Mouse (Mus musculus) CH12.LX (cell line): ENCODE results near the gene Cdk5rap2. TPM values are rescaled to one million over a fixed set of nuclear protein-coding genes. Genes with fewer than 3 reads are reported as not detected.

Experiments used
- DNase-seq: peaks from one replicate; pipeline ENCODE4 v3.0.0-alpha.2; 2013; ENCODE audit errors: extremely low read depth
- H3K27ac ChIP-seq: 2 replicates; pipeline ENCODE4 v1.5.1; 2012; ENCODE audit warnings: low read depth, mild to moderate bottlenecking, control low read depth, moderate library complexity; ENCODE audit not compliant: insufficient read depth
- H3K27me3 ChIP-seq: replicated peaks from 2 replicates; pipeline ENCODE3; 2012; ENCODE audit warnings: inconsistent platforms
- H3K36me3 ChIP-seq, 2 experiments: replicated peaks in 1 of 2; 2 replicates each; pipeline versions ENCODE3 to v1.6.1; 2012; ENCODE audit warnings: inconsistent platforms in 1 of 2, low read length in 1 of 2, mild to moderate bottlenecking in 1 of 2, mixed read lengths in 1 of 2, moderate library complexity in 1 of 2; ENCODE audit not compliant: control insufficient read depth in 1 of 2, insufficient read depth in 1 of 2
- H3K4me1 ChIP-seq, 2 experiments: 2 replicates each; pipeline ENCODE4 v1.6.1; 2012; ENCODE audit warnings: inconsistent platforms in 1 of 2, moderate library complexity in 1 of 2; ENCODE audit not compliant: insufficient read depth in 2 of 2, control insufficient read depth in 1 of 2
- H3K4me2 ChIP-seq: 2 replicates; pipeline ENCODE4 v1.6.1; 2012; ENCODE audit warnings: low read depth, mild to moderate bottlenecking, control low read depth; ENCODE audit not compliant: poor library complexity, insufficient read depth, severe bottlenecking
- H3K4me3 ChIP-seq, 3 experiments: fragments of 150-350 bp in 1 of 3; sonication (generic) in 1 of 3; replicated peaks in 1 of 3; 2 replicates each; pipeline versions ENCODE3 to v1.5.1; 2011 to 2012; ENCODE audit warnings: low read depth in 2 of 3, low read length in 2 of 3, mild to moderate bottlenecking in 2 of 3, moderate library complexity in 2 of 3, control low read depth in 1 of 3, improper control_type of control experiment in 1 of 3, inconsistent platforms in 1 of 3, mixed read lengths in 1 of 3; ENCODE audit not compliant: poor library complexity in 1 of 3
- H3K79me2 ChIP-seq: replicated peaks from 2 replicates; pipeline ENCODE4 v1.6.1; 2012; ENCODE audit warnings: mild to moderate bottlenecking, moderate library complexity; ENCODE audit not compliant: control insufficient read depth, poor library complexity, insufficient read depth, severe bottlenecking; ENCODE audit errors: extremely low read depth
- H3K9ac ChIP-seq: 2 replicates; pipeline ENCODE4 v1.6.1; 2012; ENCODE audit warnings: low read depth, mild to moderate bottlenecking, control low read depth, moderate library complexity; ENCODE audit not compliant: insufficient read depth
- H3K9me3 ChIP-seq: replicated peaks from 2 replicates; pipeline ENCODE3; 2012; ENCODE audit warnings: low read length, inconsistent platforms, mixed read lengths
- BHLHE40 ChIP-seq: IDR thresholded peaks from 2 replicates; pipeline ENCODE4 v1.6.1; 2011; ENCODE audit warnings: mild to moderate bottlenecking, low read depth, low read length, improper control_type of control experiment
- CHD1 ChIP-seq: IDR thresholded peaks from 2 replicates; pipeline ENCODE4 v1.6.1; 2012; ENCODE audit warnings: low read depth, low read length, improper control_type of control experiment, inconsistent platforms
- CHD2 ChIP-seq: IDR thresholded peaks from 2 replicates; pipeline ENCODE4 v1.6.1; 2011; ENCODE audit warnings: low read length, improper control_type of control experiment
- CTCF ChIP-seq, 2 experiments: IDR thresholded peaks in 1 of 2; conservative IDR thresholded peaks in 1 of 2; 2 replicates each; pipeline ENCODE4 v1.5.1; 2011 to 2012; ENCODE audit warnings: low read depth in 2 of 2, low read length in 2 of 2, improper control_type of control experiment in 1 of 2, inconsistent platforms in 1 of 2, mild to moderate bottlenecking in 1 of 2, moderate library complexity in 1 of 2
- E2F4 ChIP-seq: IDR thresholded peaks from 2 replicates; pipeline ENCODE4 v1.6.1; 2011; ENCODE audit warnings: low read depth, low read length, improper control_type of control experiment; ENCODE audit not compliant: insufficient replicate concordance
- EP300 ChIP-seq: IDR thresholded peaks from 2 replicates; pipeline ENCODE4 v1.6.1; 2011; ENCODE audit warnings: low read length, improper control_type of control experiment
- GABPA ChIP-seq: IDR thresholded peaks from 2 replicates; pipeline ENCODE4 v1.6.1; 2012; ENCODE audit warnings: low read depth, low read length, improper control_type of control experiment, inconsistent platforms; ENCODE audit not compliant: insufficient replicate concordance
- HCFC1 ChIP-seq: IDR thresholded peaks from 2 replicates; pipeline ENCODE4 v1.6.1; 2012; ENCODE audit warnings: low read depth, mild to moderate bottlenecking, inconsistent platforms, low read length, improper control_type of control experiment
- IRF4 ChIP-seq: IDR thresholded peaks from 2 replicates; pipeline ENCODE4 v1.6.1; 2014; ENCODE audit warnings: low read depth, mild to moderate bottlenecking, inconsistent platforms, low read length, improper control_type of control experiment
- MAX ChIP-seq: IDR thresholded peaks from 2 replicates; pipeline ENCODE4 v1.6.1; 2011; ENCODE audit warnings: low read length, improper control_type of control experiment
- MAZ ChIP-seq: IDR thresholded peaks from 2 replicates; pipeline ENCODE4 v1.6.1; 2012; ENCODE audit warnings: low read depth, mild to moderate bottlenecking, inconsistent platforms, low read length, improper control_type of control experiment, moderate library complexity
- MEF2A ChIP-seq: IDR thresholded peaks from 2 replicates; pipeline ENCODE4 v1.6.1; 2014; ENCODE audit warnings: low read depth, mild to moderate bottlenecking, inconsistent platforms, low read length, improper control_type of control experiment, borderline replicate concordance
- MYC ChIP-seq: IDR thresholded peaks from 2 replicates; pipeline ENCODE4 v1.6.1; 2011; ENCODE audit warnings: low read depth, mild to moderate bottlenecking, improper control_type of control experiment, low read length
- NELFE ChIP-seq: IDR thresholded peaks from 2 replicates; pipeline ENCODE4 v1.6.1; 2011; ENCODE audit warnings: low read depth, low read length, improper control_type of control experiment
- PAX5 ChIP-seq: IDR thresholded peaks from 2 replicates; pipeline ENCODE4 v1.6.1; 2012; ENCODE audit warnings: low read length, inconsistent platforms, mixed read lengths
- POLR2AphosphoS2 ChIP-seq: IDR thresholded peaks from 2 replicates; pipeline ENCODE4 v1.6.1; 2011; ENCODE audit warnings: low read depth, low read length, improper control_type of control experiment
- RAD21 ChIP-seq: IDR thresholded peaks from 2 replicates; pipeline ENCODE4 v1.6.1; 2011; ENCODE audit warnings: low read depth, mild to moderate bottlenecking, low read length, improper control_type of control experiment, moderate library complexity
- RCOR1 ChIP-seq: conservative IDR thresholded peaks from 2 replicates; pipeline ENCODE4 v1.6.1; 2012; ENCODE audit warnings: low read depth, mild to moderate bottlenecking, inconsistent platforms, low read length, improper control_type of control experiment
- SIN3A ChIP-seq: IDR thresholded peaks from 2 replicates; pipeline ENCODE4 v1.6.1; 2012; ENCODE audit warnings: low read length, improper control_type of control experiment, inconsistent platforms
- SMC3 ChIP-seq: IDR thresholded peaks from 2 replicates; pipeline ENCODE4 v1.6.1; 2011; ENCODE audit warnings: low read depth, low read length, improper control_type of control experiment
- TBP ChIP-seq: conservative IDR thresholded peaks from 2 replicates; pipeline ENCODE4 v1.6.1; 2011; ENCODE audit warnings: low read depth, low read length, improper control_type of control experiment
- TCF12 ChIP-seq: IDR thresholded peaks from 2 replicates; pipeline ENCODE4 v1.6.1; 2014; ENCODE audit warnings: low read depth, mild to moderate bottlenecking, inconsistent platforms, low read length, improper control_type of control experiment
- USF1 ChIP-seq: IDR thresholded peaks from 2 replicates; pipeline ENCODE4 v1.6.1; 2014; ENCODE audit warnings: low read depth, mild to moderate bottlenecking, inconsistent platforms, low read length, improper control_type of control experiment
- ZC3H11A ChIP-seq: IDR thresholded peaks from 2 replicates; pipeline ENCODE4 v1.6.1; 2012; ENCODE audit warnings: low read depth, mild to moderate bottlenecking, inconsistent platforms, low read length, improper control_type of control experiment
- ZMIZ1 ChIP-seq: IDR thresholded peaks from 2 replicates; pipeline ENCODE4 v1.6.1; 2012; ENCODE audit warnings: low read depth, mild to moderate bottlenecking, inconsistent platforms, low read length, improper control_type of control experiment
- dilution Hi-C: fragments of 300-500 bp; cut with MboI; formaldehyde crosslinking; loops from 2 replicates; pipeline ENCODE4 v1.14.3; 2020; ENCODE audit warnings: low sequenced_read_pairs; ENCODE audit not compliant: extremely low pct_unique_long_range_greater_than_20kb, extremely low pct_ligation_motif_present
- in situ Hi-C: fragments of 300-500 bp; cut with MboI; formaldehyde crosslinking; loops from 3 replicates; pipeline ENCODE4 v1.14.3; 2019; ENCODE audit warnings: low sequenced_read_pairs, low pct_ligation_motif_present, low pct_unique_long_range_greater_than_20kb, mixed read lengths
- polyA plus RNA-seq: library from polyadenylated mRNA; unstranded; fragments of >175 nt; gene quantifications from 2 replicates; pipeline ENCODE4 v1.2.1, GENCODE M21; 2012; ENCODE audit warnings: low read depth; ENCODE audit not compliant: insufficient read length
- total RNA-seq, 2 experiments: library from RNA; depleted of rRNA; stranded (reverse); fragments of 300-350 nt in 1 of 2; fragments of >200 nt in 1 of 2; gene quantifications; 2 replicates each; pipeline ENCODE4 v1.2.3; 2012 to 2014

Gene Cdk5rap2
- total and polyA plus RNA-seq, 3 experiments: 12.1 to 26.3 (median 15.9) TPM

- no peak overlapping the region for H3K4me2 ChIP-seq
- no peaks in the 10 kb centered on the region for H3K4me1 ChIP-seq
- H3K9ac ChIP-seq: no peak overlapping the region
- no peak for TF ChIP-seq MYC
- no peak for TF ChIP-seq TCF12
- TF ChIP-seq E2F4: no peak
- TF ChIP-seq HCFC1: no peak
- in situ Hi-C loops: no loop called here
- H3K9me3 ChIP-seq: no peaks in the 10 kb centered on the region
- H3K27ac ChIP-seq: no peak overlapping the region
- DNase-seq: no peak
- H3K27me3 ChIP-seq: no peaks in the 10 kb centered on the region
- peaks cover 13 to 69% of the 10 kb centered on the region in 2 experiments for H3K36me3 ChIP-seq
- H3K79me2 ChIP-seq: no peaks in the 10 kb centered on the region
- no peak overlapping the region for H3K4me3 ChIP-seq
- dilution Hi-C loops: no loop called here
Measured at GRCm38 (mm10) chr4:70335444-70336144, 74.6 kb downstream of the Cdk5rap2 start.

GRCm38 (mm10) chr4:70334995-70335394, 75.2 kb downstream of the Cdk5rap2 start:
- in situ Hi-C loops (no loop called here), dilution Hi-C loops (no loop called here)
- H3K27me3 ChIP-seq: no peaks in the 10 kb centered on the region
- H3K9ac ChIP-seq: no peak overlapping the region
- no peak overlapping the region for H3K4me2 ChIP-seq
- H3K4me3 ChIP-seq: no peak overlapping the region
- H3K36me3 ChIP-seq: peaks cover 13 to 69% of the 10 kb centered on the region in 2 experiments
- no peaks in the 10 kb centered on the region for H3K79me2 ChIP-seq
- H3K27ac ChIP-seq: no peak overlapping the region
- H3K9me3 ChIP-seq: no peaks in the 10 kb centered on the region
- DNase-seq: no peak
- H3K4me1 ChIP-seq: no peaks in the 10 kb centered on the region
- TF ChIP-seq CHD2 (no peak), RAD21 (no peak), TBP (no peak), EP300 (no peak), SMC3 (no peak), IRF4 (no peak)

GRCm38 (mm10) chr4:70332981-70333380, 77.3 kb downstream of the Cdk5rap2 start:
- TF ChIP-seq RCOR1 (no peak), MYC (no peak), CHD1 (no peak), BHLHE40 (no peak), ZMIZ1 (no peak), ZC3H11A (no peak), HCFC1 (no peak), USF1 (no peak), POLR2AphosphoS2 (no peak), SIN3A (no peak), MEF2A (no peak), MAZ (no peak), SMC3 (no peak), E2F4 (no peak), CTCF (conservative IDR thresholded peaks at IDR 0.05 in 1 of 2, IDR thresholded peaks at IDR 0.05 in 1 of 2; ENCODE audit: low read depth in 2 of 2, low read length in 2 of 2) (no peak), GABPA (no peak), NELFE (no peak), CHD2 (no peak), MAX (no peak), PAX5 (no peak)
- no peaks in the 10 kb centered on the region for H3K9me3 ChIP-seq
- no peak overlapping the region for H3K4me2 ChIP-seq
- dilution Hi-C loops (no loop called here), in situ Hi-C loops (no loop called here)
- no peaks in the 10 kb centered on the region for H3K4me1 ChIP-seq
- no peak overlapping the region for H3K4me3 ChIP-seq
- H3K27me3 ChIP-seq: no peaks in the 10 kb centered on the region
- H3K27ac ChIP-seq: no peak overlapping the region
- peaks cover 13 to 65% of the 10 kb centered on the region in 2 experiments for H3K36me3 ChIP-seq
- DNase-seq: no peak
- H3K9ac ChIP-seq: no peak overlapping the region
- no peaks in the 10 kb centered on the region for H3K79me2 ChIP-seq
